Comparison of ENCODE assay signal across 22 mouse cellular contexts in the genomic region with DNA sequence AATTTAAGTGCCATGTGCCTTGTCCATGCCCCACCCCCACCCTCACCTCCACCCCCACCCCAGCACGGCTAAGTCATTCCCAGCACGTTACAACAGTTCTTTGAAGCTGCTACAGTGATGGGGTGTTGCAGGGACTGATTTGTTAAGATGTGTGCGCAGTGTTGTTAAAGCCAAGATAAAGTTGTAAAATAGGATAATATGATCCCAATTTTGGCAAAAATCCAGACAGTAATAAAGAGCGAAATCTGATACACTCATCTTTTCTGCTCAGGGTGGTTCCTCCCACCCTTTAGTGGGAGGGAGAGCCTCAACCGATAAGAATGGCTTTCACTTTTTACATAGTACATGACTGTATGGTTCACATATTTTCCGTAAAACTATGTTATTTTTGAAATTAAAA.
DNase-seq lines count a peak whose midpoint lies in the region; ATAC-seq and TF ChIP-seq lines count a peak whose summit lies in the region.
"Had no signal": no experiment of that assay in that cellular context is flagged by ENCODE, and none has a peak within 500 bp of the region (broad histone marks: within the 10 kb centered on the region; RNA-seq: fewer than 3 reads in every experiment).

No protein-coding gene starts in this region.

- no peak overlapping the region for H3K9ac ChIP-seq in intestine, embryonic 15.5 days
- H3K9ac ChIP-seq in intestine, postnatal 0 days (ENCODE audit: low read depth, low read length): no peak overlapping the region
- H3K9ac ChIP-seq in limb, embryonic 13.5 days: no peak overlapping the region
- H3K9ac ChIP-seq: heart, embryonic 15.5 days; hindbrain, embryonic 13.5 days; limb, embryonic 12.5 days; liver, embryonic 12.5 days; liver, postnatal 0 days had no signal

- ATAC-seq in intestine, embryonic 15.5 days: peak; percentile 62
- ATAC-seq in intestine, postnatal 0 days: no peak
- ATAC-seq in limb, embryonic 13.5 days (ENCODE audit: low FRiP score, low read depth): 0 out of 2 replicates have a peak, but pooled peaks have one; percentile 54
- ATAC-seq: forebrain, embryonic 14.5 days; liver, embryonic 12.5 days; liver, postnatal 0 days had no signal

- WGBS in intestine, embryonic 15.5 days: 39% methylated on average over 6 of the region's 6 CpGs
- WGBS in intestine, postnatal 0 days: 26% methylated on average over 6 of the region's 6 CpGs
- WGBS in limb, embryonic 13.5 days: 47% methylated on average over 6 of the region's 6 CpGs
- WGBS in limb, embryonic 10.5 days: 66% methylated on average over 6 of the region's 6 CpGs

- H3K27me3 ChIP-seq in intestine, embryonic 15.5 days (replicated peaks): no peaks in the 10 kb centered on the region
- no peaks in the 10 kb centered on the region for H3K27me3 ChIP-seq in intestine, postnatal 0 days (replicated peaks; ENCODE audit: control insufficient read depth, insufficient read depth, low read length)
- no peaks in the 10 kb centered on the region for H3K27me3 ChIP-seq in limb, embryonic 13.5 days
- H3K27me3 ChIP-seq in limb, embryonic 10.5 days (ENCODE audit: low read depth, poor library complexity, severe bottlenecking): no peaks in the 10 kb centered on the region
- H3K27me3 ChIP-seq: heart, embryonic 15.5 days; hindbrain, embryonic 13.5 days; limb, embryonic 12.5 days; liver, embryonic 12.5 days had no signal

- no peak overlapping the region for H3K4me3 ChIP-seq in intestine, embryonic 15.5 days (replicated peaks)
- no peak overlapping the region for H3K4me3 ChIP-seq in intestine, postnatal 0 days (ENCODE audit: low read depth, low read length)
- H3K4me3 ChIP-seq in limb, embryonic 13.5 days: no peak overlapping the region
- H3K4me3 ChIP-seq in limb, embryonic 10.5 days: no peak overlapping the region
- H3K4me3 ChIP-seq: heart, embryonic 10.5 days; heart, embryonic 15.5 days; hindbrain, embryonic 13.5 days; limb, embryonic 12.5 days; liver, embryonic 12.5 days had no signal

- no peaks in the 10 kb centered on the region for H3K4me1 ChIP-seq in intestine, embryonic 15.5 days (replicated peaks)
- H3K4me1 ChIP-seq in intestine, postnatal 0 days (replicated peaks; ENCODE audit: control insufficient read depth, insufficient read depth, low read length): no peaks in the 10 kb centered on the region
- peaks cover 4% of the 10 kb centered on the region; the same call in 1 of the 2 replicates for H3K4me1 ChIP-seq in limb, embryonic 13.5 days
- no peaks in the 10 kb centered on the region for H3K4me1 ChIP-seq in limb, embryonic 10.5 days
- H3K4me1 ChIP-seq: limb, embryonic 12.5 days; liver, embryonic 12.5 days had no signal

- no peak for DNase-seq in limb, embryonic 10.5 days (ENCODE audit: low spot score)
- DNase-seq in testis, postnatal 10 days (ENCODE audit: low spot score): peak; percentile 16
- no peak for DNase-seq in testis, postnatal 14 days (ENCODE audit: low spot score)
- no peak for DNase-seq in embryo, embryonic 11 days
- DNase-seq: adrenal gland, postnatal 36 days; cerebellum, adult 18-20 months; cerebellum, postnatal 10 days; gastrocnemius, postnatal 14 days; heart, postnatal 36 days; kidney, adult 18-20 months; layer of hippocampus, adult 9-11 months; liver, postnatal 0 days; midbrain, embryonic 14.5 days had no signal

- no peaks in the 10 kb centered on the region for H3K9me3 ChIP-seq in intestine, embryonic 15.5 days
- no peaks in the 10 kb centered on the region for H3K9me3 ChIP-seq in intestine, postnatal 0 days (ENCODE audit: control insufficient read depth)
- no peaks in the 10 kb centered on the region for H3K9me3 ChIP-seq in limb, embryonic 13.5 days
- H3K9me3 ChIP-seq in limb, embryonic 10.5 days (replicated peaks): no peaks in the 10 kb centered on the region
- H3K9me3 ChIP-seq: heart, embryonic 10.5 days; heart, embryonic 15.5 days; hindbrain, embryonic 13.5 days; limb, embryonic 12.5 days; liver, embryonic 12.5 days had no signal

- no peak overlapping the region for H3K4me2 ChIP-seq in intestine, embryonic 15.5 days (replicated peaks)
- no peak overlapping the region for H3K4me2 ChIP-seq in intestine, postnatal 0 days (replicated peaks; ENCODE audit: low read depth)
- no peak overlapping the region for H3K4me2 ChIP-seq in limb, embryonic 13.5 days (replicated peaks)
- H3K4me2 ChIP-seq: heart, embryonic 15.5 days; hindbrain, embryonic 13.5 days; limb, embryonic 12.5 days; liver, embryonic 12.5 days had no signal

- no peak overlapping the region for H3K27ac ChIP-seq in intestine, embryonic 15.5 days
- no peak overlapping the region for H3K27ac ChIP-seq in intestine, postnatal 0 days (ENCODE audit: low read depth, low read length)
- no peak overlapping the region for H3K27ac ChIP-seq in limb, embryonic 13.5 days
- no peak overlapping the region for H3K27ac ChIP-seq in limb, embryonic 10.5 days
- H3K27ac ChIP-seq: heart, embryonic 10.5 days; heart, embryonic 15.5 days; hindbrain, embryonic 13.5 days; limb, embryonic 12.5 days; liver, embryonic 12.5 days had no signal

- TF ChIP-seq CTCF in intestine, postnatal 0 days (IDR thresholded peaks at IDR 0.05; ENCODE audit: low read depth): no peak

- no peaks in the 10 kb centered on the region for H3K36me3 ChIP-seq in intestine, embryonic 15.5 days
- H3K36me3 ChIP-seq in intestine, postnatal 0 days (ENCODE audit: control insufficient read depth, insufficient read depth): no peaks in the 10 kb centered on the region
- no peaks in the 10 kb centered on the region for H3K36me3 ChIP-seq in limb, embryonic 13.5 days
- H3K36me3 ChIP-seq in limb, embryonic 10.5 days: no peaks in the 10 kb centered on the region
- H3K36me3 ChIP-seq: heart, embryonic 10.5 days; heart, embryonic 15.5 days; hindbrain, embryonic 13.5 days; limb, embryonic 12.5 days; liver, embryonic 12.5 days had no signal
